Mouse (Mus musculus) MEL (cell line): Measurements from ENCODE around the gene Tuba1a. TPM values are rescaled to one million over a fixed set of nuclear protein-coding genes. Genes with fewer than 3 reads are reported as not detected.

Source experiments
- DNase-seq: peaks from one replicate; pipeline ENCODE4 v3.0.0; 2011; ENCODE audit warnings: low read depth, low spot score
- H3K27ac ChIP-seq: 2 replicates; pipeline ENCODE4 v1.5.1; 2012; ENCODE audit warnings: low read depth, mild to moderate bottlenecking, control low read depth, low read length, moderate library complexity; ENCODE audit not compliant: control insufficient read depth
- H3K27me3 ChIP-seq, 2 experiments: fragments of 150-350 bp in 1 of 2; sonication (generic) in 1 of 2; 2 replicates each; pipeline ENCODE4 v1.6.1; 2012; ENCODE audit warnings: low read length in 2 of 2, mild to moderate bottlenecking in 2 of 2, improper control_type of control experiment in 1 of 2, moderate library complexity in 1 of 2; ENCODE audit not compliant: insufficient read depth in 2 of 2, control insufficient read depth in 1 of 2
- H3K36me3 ChIP-seq, 2 experiments: 2 replicates each; pipeline ENCODE4 v1.6.1; 2012 to 2014; ENCODE audit warnings: low read length in 2 of 2, improper control_type of control experiment in 1 of 2, inconsistent platforms in 1 of 2, mild to moderate bottlenecking in 1 of 2; ENCODE audit not compliant: insufficient read depth in 2 of 2, control insufficient read depth in 1 of 2
- H3K4me1 ChIP-seq, 2 experiments: fragments of 150-350 bp in 1 of 2; sonication (generic) in 1 of 2; 2 replicates each; pipeline ENCODE4 v1.6.1; 2012; ENCODE audit warnings: low read length in 2 of 2, improper control_type of control experiment in 1 of 2, mild to moderate bottlenecking in 1 of 2; ENCODE audit not compliant: insufficient read depth in 2 of 2, control insufficient read depth in 1 of 2
- H3K4me3 ChIP-seq, 2 experiments: fragments of 150-350 bp in 1 of 2; sonication (generic) in 1 of 2; 2 replicates each; pipeline ENCODE4 v1.5.1; 2012; ENCODE audit warnings: low read depth in 2 of 2, low read length in 2 of 2, mild to moderate bottlenecking in 2 of 2, moderate library complexity in 2 of 2, control low read depth in 1 of 2, improper control_type of control experiment in 1 of 2; ENCODE audit not compliant: control insufficient read depth in 1 of 2, insufficient read depth in 1 of 2
- H3K79me2 ChIP-seq: 2 replicates; pipeline ENCODE4 v1.6.1; 2012; ENCODE audit warnings: mild to moderate bottlenecking, low read length, moderate library complexity; ENCODE audit not compliant: control insufficient read depth, poor library complexity, insufficient read depth
- H3K9ac ChIP-seq: 2 replicates; pipeline ENCODE4 v1.6.1; 2012; ENCODE audit warnings: low read depth, mild to moderate bottlenecking, control low read depth, low read length, moderate library complexity; ENCODE audit not compliant: control insufficient read depth, poor library complexity, severe bottlenecking
- H3K9me3 ChIP-seq: fragments of 150-350 bp; sonication (generic); replicated peaks from 2 replicates; pipeline ENCODE4 v1.6.1; 2012; ENCODE audit warnings: mild to moderate bottlenecking, low read length, improper control_type of control experiment, moderate library complexity; ENCODE audit not compliant: insufficient read depth
- CHD1 ChIP-seq: IDR thresholded peaks from 2 replicates; pipeline ENCODE4 v1.6.1; 2012; ENCODE audit warnings: low read depth, mild to moderate bottlenecking, inconsistent platforms, low read length, improper control_type of control experiment
- CHD2 ChIP-seq: IDR thresholded peaks from 2 replicates; pipeline ENCODE4 v1.6.1; 2011; ENCODE audit warnings: low read length, improper control_type of control experiment
- CTCF ChIP-seq, 3 experiments: IDR thresholded peaks in 2 of 3; conservative IDR thresholded peaks in 1 of 3; 2 replicates each; pipeline ENCODE4 v1.5.1; 2011 to 2012; ENCODE audit warnings: low read length in 3 of 3, low read depth in 2 of 3, mild to moderate bottlenecking in 2 of 3, improper control_type of control experiment in 1 of 3, inconsistent platforms in 1 of 3, mixed read lengths in 1 of 3, moderate library complexity in 1 of 3; ENCODE audit not compliant: control insufficient read depth in 1 of 3, insufficient read depth in 1 of 3, poor library complexity in 1 of 3, severe bottlenecking in 1 of 3
- E2F4 ChIP-seq: IDR thresholded peaks from 2 replicates; pipeline ENCODE4 v1.6.1; 2011; ENCODE audit warnings: low read depth, low read length, improper control_type of control experiment, borderline replicate concordance
- ELF1 ChIP-seq: IDR thresholded peaks from 2 replicates; pipeline ENCODE4 v1.6.1; 2014; ENCODE audit warnings: low read depth, mild to moderate bottlenecking, inconsistent platforms, low read length, improper control_type of control experiment, moderate library complexity
- GATA1 ChIP-seq: IDR thresholded peaks from 2 replicates; pipeline ENCODE4 v1.6.1; 2011; ENCODE audit warnings: low read depth, low read length, improper control_type of control experiment
- HCFC1 ChIP-seq: IDR thresholded peaks from 2 replicates; pipeline ENCODE4 v1.6.1; 2012; ENCODE audit warnings: low read depth, mild to moderate bottlenecking, inconsistent platforms, low read length, improper control_type of control experiment, moderate library complexity
- JUND ChIP-seq: IDR thresholded peaks from 2 replicates; pipeline ENCODE4 v1.6.1; 2011; ENCODE audit warnings: low read depth, mild to moderate bottlenecking, improper control_type of control experiment, low read length
- KAT2A ChIP-seq: conservative IDR thresholded peaks from 2 replicates; pipeline ENCODE4 v1.6.1; 2012; ENCODE audit warnings: low read depth, low read length, improper control_type of control experiment, inconsistent platforms
- MAFK ChIP-seq: IDR thresholded peaks from 2 replicates; pipeline ENCODE4 v1.6.1; 2011; ENCODE audit warnings: low read depth, mild to moderate bottlenecking, low read length, improper control_type of control experiment, borderline replicate concordance
- MAZ ChIP-seq: IDR thresholded peaks from 2 replicates; pipeline ENCODE4 v1.6.1; 2012; ENCODE audit warnings: low read depth, mild to moderate bottlenecking, inconsistent platforms, low read length, improper control_type of control experiment
- MXI1 ChIP-seq: IDR thresholded peaks from 2 replicates; pipeline ENCODE4 v1.6.1; 2011; ENCODE audit warnings: mild to moderate bottlenecking, low read depth, low read length, improper control_type of control experiment
- MYC ChIP-seq: IDR thresholded peaks from 2 replicates; pipeline ENCODE4 v1.6.1; 2011; ENCODE audit warnings: low read depth, mild to moderate bottlenecking, low read length, improper control_type of control experiment, moderate library complexity
- NRF1 ChIP-seq: IDR thresholded peaks from 2 replicates; pipeline ENCODE4 v1.6.1; 2014; ENCODE audit warnings: low read depth, mild to moderate bottlenecking, inconsistent platforms, low read length, improper control_type of control experiment, moderate library complexity; ENCODE audit not compliant: poor library complexity, insufficient read depth, severe bottlenecking
- POLR2A ChIP-seq, 2 experiments: IDR thresholded peaks; 2 replicates each; pipeline ENCODE4 v1.6.1; 2011 to 2012; ENCODE audit warnings: low read length in 2 of 2, mild to moderate bottlenecking in 2 of 2, control low read depth in 1 of 2, improper control_type of control experiment in 1 of 2, low read depth in 1 of 2, moderate library complexity in 1 of 2; ENCODE audit not compliant: control insufficient read depth in 1 of 2, insufficient read depth in 1 of 2, poor library complexity in 1 of 2
- POLR2AphosphoS5 ChIP-seq: IDR thresholded peaks from 2 replicates; pipeline ENCODE4 v1.6.1; 2012; ENCODE audit warnings: low read depth, borderline replicate concordance, mild to moderate bottlenecking, inconsistent platforms, low read length, moderate library complexity, mixed read lengths
- RAD21 ChIP-seq: IDR thresholded peaks from 2 replicates; pipeline ENCODE4 v1.6.1; 2011; ENCODE audit warnings: mild to moderate bottlenecking, low read depth, low read length, improper control_type of control experiment
- TBP ChIP-seq: IDR thresholded peaks from 2 replicates; pipeline ENCODE4 v1.8.0; 2011; ENCODE audit warnings: low read depth, low read length, improper control_type of control experiment
- TCF12 ChIP-seq: IDR thresholded peaks from 2 replicates; pipeline ENCODE4 v1.6.1; 2014; ENCODE audit warnings: low read depth, mild to moderate bottlenecking, inconsistent platforms, low read length, improper control_type of control experiment, moderate library complexity
- USF1 ChIP-seq: IDR thresholded peaks from 2 replicates; pipeline ENCODE4 v1.6.1; 2014; ENCODE audit warnings: low read depth, mild to moderate bottlenecking, inconsistent platforms, low read length, improper control_type of control experiment, moderate library complexity
- ZMIZ1 ChIP-seq: IDR thresholded peaks from 2 replicates; pipeline ENCODE4 v1.6.1; 2012; ENCODE audit warnings: low read depth, mild to moderate bottlenecking, inconsistent platforms, low read length, improper control_type of control experiment, moderate library complexity
- ZNF384 ChIP-seq: IDR thresholded peaks from 2 replicates; pipeline ENCODE4 v1.6.1; 2012; ENCODE audit warnings: low read depth, mild to moderate bottlenecking, inconsistent platforms, low read length, improper control_type of control experiment
- polyA plus RNA-seq, 2 experiments: library from polyadenylated mRNA; stranded (reverse) in 1 of 2; unstranded in 1 of 2; fragments of >175 nt in 1 of 2; fragments of >200 nt in 1 of 2; gene quantifications; 2 replicates each; pipeline versions ENCODE4 v1.2.1 to v1.2.4; 2012; ENCODE audit warnings: low replicate concordance in 2 of 2, low read depth in 1 of 2; ENCODE audit not compliant: insufficient read length in 2 of 2, insufficient read depth in 1 of 2, missing spikeins in 1 of 2
- total RNA-seq: library from RNA; depleted of rRNA; stranded (reverse); fragments of 300-350 nt; gene quantifications from 2 replicates; pipeline ENCODE4 v1.2.3, GENCODE M21; 2012

The Tuba1a gene
- total and polyA plus RNA-seq, 3 experiments: 83.6 to 112 TPM; not detected in 1

DNA sequence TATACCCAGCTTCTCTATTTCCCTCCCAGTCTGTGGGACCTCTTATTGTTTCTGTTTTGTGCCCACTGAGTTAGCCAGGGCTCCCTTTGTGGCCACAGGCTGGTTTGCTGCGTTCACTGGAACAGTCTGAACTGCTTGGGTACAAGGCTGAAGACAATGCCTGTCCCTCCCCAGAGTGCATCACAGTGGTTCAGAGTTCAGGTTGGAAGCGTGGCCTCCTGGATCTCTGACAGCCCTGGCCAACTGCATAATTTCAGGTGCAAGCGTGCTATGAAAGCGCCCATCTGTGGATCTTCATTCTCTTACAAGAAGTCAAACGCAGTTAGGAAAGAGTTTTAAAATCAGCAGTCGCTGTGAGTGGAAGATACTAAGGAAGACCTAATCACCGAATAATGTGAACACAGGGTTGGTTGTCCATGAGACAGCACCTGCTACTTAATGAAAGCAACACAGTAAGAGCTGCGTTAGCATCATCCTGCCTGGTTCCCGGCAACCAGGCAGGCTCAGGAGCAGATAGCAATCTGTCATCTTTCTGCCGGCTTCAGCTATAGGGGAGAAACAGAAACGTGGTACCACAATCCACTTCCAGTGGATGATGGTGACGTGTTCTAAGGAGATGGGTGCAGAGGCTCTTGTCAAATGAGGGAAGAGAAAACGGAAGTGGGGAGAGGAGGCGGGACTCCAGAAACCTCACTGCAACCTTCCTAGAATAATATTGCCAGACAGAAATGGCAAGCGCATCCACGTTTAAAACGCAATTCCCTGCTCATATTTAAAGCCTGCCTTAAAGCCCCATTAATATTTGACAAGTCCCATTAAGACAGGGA lies 38.8 kb upstream of the Tuba1a start (continued):
- TF ChIP-seq KAT2A (no peak), TCF12 (no peak), NRF1 (peak; percentile 10; the same call in 1 of the 2 replicates), CHD2 (no peak), HCFC1 (no peak; the same call in 1 of the 2 replicates), MXI1 (no peak), MAZ (no peak), GATA1 (peak; percentile 86), MYC (peak; percentile 91)

DNA sequence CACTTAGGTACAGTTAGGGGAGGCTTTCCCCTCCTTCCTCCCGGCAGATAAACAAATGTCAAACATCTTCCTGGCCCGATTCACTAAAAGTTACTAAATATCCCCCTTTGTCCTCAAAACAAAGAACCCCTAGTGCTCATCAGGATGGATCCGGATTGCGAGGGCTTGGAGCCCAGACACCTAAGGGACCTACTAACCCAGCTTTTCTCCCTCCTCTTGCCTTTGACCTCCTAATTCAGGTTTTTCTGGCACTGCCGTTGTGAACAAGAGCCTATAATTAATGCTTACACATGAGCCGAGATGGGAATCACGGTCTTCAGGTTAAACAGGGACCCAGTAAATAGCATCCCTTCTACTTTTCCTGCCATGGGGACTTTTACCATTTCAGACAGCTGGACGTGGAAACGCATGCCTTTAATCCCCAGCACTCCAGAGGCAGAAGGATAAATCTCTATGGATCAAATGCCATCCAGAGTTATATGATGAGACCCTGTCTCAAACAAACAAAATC lies 38.1 kb upstream of the Tuba1a start:
- Histone ChIP-seq H3K27ac (no peak overlapping the region), H3K36me3 (peaks cover 0 to 6% of the 10 kb centered on the region in 2 experiments; a peak in 1 of 4 replicates), H3K9me3 (no peaks in the 10 kb centered on the region), H3K79me2 (peaks cover 3% of the 10 kb centered on the region; the same call in 1 of the 2 replicates), H3K4me1 (peaks cover 3 to 13% of the 10 kb centered on the region in 2 experiments), H3K9ac (no peak overlapping the region; the same call in 1 of the 2 replicates), H3K4me3 (no peak overlapping the region), H3K27me3 (no peaks in the 10 kb centered on the region)
- DNase-seq: no peak
- TF ChIP-seq E2F4: no peak

DNA sequence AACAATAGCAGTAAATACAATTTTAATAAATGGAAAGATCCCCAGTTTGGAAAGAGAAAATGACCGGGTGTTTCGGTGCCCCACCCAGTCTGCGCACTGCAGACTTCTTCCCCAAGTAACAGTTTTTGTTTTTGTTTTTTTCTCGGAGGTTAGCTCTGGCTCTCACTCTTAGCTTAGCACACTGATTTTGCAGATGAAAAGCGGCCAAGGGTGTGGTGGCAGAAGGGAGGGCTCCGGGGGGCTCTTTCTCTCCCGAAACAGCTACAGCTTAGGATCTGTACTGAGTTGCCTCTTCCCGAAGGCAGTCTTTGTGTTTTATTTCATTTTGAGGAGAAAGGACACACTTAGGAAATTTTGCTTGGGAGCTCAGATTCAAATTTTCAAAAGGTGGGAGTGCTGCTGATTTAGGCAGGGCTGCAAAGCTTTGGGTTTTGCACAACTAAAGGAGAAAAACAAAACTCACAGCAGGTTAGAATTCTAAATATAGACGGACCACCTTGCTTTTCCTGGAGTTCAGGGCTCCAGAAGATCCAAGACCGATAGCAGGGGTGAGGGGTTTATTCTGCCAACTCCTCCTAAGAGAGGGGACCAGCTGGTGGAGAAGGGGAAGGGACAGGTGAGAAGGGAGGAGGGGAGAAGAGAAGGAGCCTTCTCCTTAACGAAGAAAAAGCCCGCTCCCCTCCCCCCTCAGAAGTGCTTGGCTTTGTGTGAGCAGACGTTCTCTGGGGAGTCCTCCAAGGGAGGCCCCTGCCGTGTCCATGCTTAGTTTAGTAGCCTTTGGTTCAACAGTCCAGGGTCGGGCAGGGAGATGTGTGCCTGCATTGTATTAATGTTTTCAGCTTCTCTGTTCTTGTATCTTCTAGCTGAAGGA lies 37.4 kb upstream of the Tuba1a start:
- H3K79me2 ChIP-seq: peaks cover 3% of the 10 kb centered on the region; the same call in 1 of the 2 replicates
- no peak overlapping the region for H3K9ac ChIP-seq
- H3K27me3 ChIP-seq: no peaks in the 10 kb centered on the region
- DNase-seq: no peak
- no peaks in the 10 kb centered on the region for H3K9me3 ChIP-seq
- H3K36me3 ChIP-seq: peaks cover 0 to 6% of the 10 kb centered on the region in 2 experiments; a peak in 1 of 4 replicates
- TF ChIP-seq RAD21 (no peak), GATA1 (no peak), MAFK (no peak), JUND (no peak), POLR2A (IDR thresholded peaks at IDR 0.05; ENCODE audit: control insufficient read depth in 1 of 2, insufficient read depth in 1 of 2, low read depth in 1 of 2, low read length in 2 of 2, poor library complexity in 1 of 2) (no peak), USF1 (no peak), NRF1 (no peak), CTCF (IDR thresholded peaks at IDR 0.05 in 2 of 3, conservative IDR thresholded peaks at IDR 0.05 in 1 of 3; ENCODE audit: control insufficient read depth in 1 of 3, insufficient read depth in 1 of 3, low read depth in 2 of 3, low read length in 3 of 3, poor library complexity in 1 of 3, severe bottlenecking in 1 of 3) (no peak), ZMIZ1 (no peak), CHD1 (no peak), MYC (no peak), CHD2 (no peak), ZNF384 (no peak), ELF1 (no peak), TBP (no peak), POLR2AphosphoS5 (no peak)
- no peak overlapping the region for H3K27ac ChIP-seq
- peaks cover 3 to 13% of the 10 kb centered on the region in 2 experiments for H3K4me1 ChIP-seq
- no peak overlapping the region for H3K4me3 ChIP-seq
